Mouse (Mus musculus) heart, adult 2 months (tissue): ENCODE measurements around the gene Exoc3l4. TPM values are rescaled to one million over a fixed set of nuclear protein-coding genes. Genes with fewer than 3 reads are reported as not detected.

Experiments used
- DNase-seq, 2 experiments: peaks; one replicate each; pipeline ENCODE4 v3.0.0; 2021
- H3K27ac ChIP-seq: fragments of 200-600 bp; 2 replicates; pipeline ENCODE4 v1.8.1; 2022
- H3K27me3 ChIP-seq: fragments of 200-500 bp; 2 replicates; pipeline ENCODE4 v1.6.1; 2012; ENCODE audit warnings: mild to moderate bottlenecking, low read length, inconsistent platforms, mixed read lengths; ENCODE audit not compliant: control insufficient read depth, insufficient read depth
- H3K36me3 ChIP-seq: fragments of 200-500 bp; 2 replicates; pipeline ENCODE4 v1.6.1; 2012; ENCODE audit warnings: low read length, inconsistent platforms; ENCODE audit not compliant: control insufficient read depth, insufficient read depth
- H3K4me1 ChIP-seq: fragments of 200-500 bp; 2 replicates; pipeline ENCODE4 v1.6.1; 2011; ENCODE audit warnings: low read length; ENCODE audit not compliant: control insufficient read depth, insufficient read depth
- H3K4me3 ChIP-seq: fragments of 200-600 bp; 2 replicates; pipeline ENCODE4 v1.8.1; 2022
- H3K79me2 ChIP-seq: fragments of 200-500 bp; replicated peaks from 2 replicates; pipeline ENCODE4 v1.6.1; 2012; ENCODE audit warnings: mild to moderate bottlenecking, inconsistent platforms, low read length, moderate library complexity, mixed read lengths; ENCODE audit not compliant: control insufficient read depth, insufficient read depth
- H3K9ac ChIP-seq: fragments of 200-500 bp; 2 replicates; pipeline ENCODE4 v1.6.1; 2012; ENCODE audit warnings: low read depth, mild to moderate bottlenecking, control low read depth, inconsistent platforms, low read length, mixed read lengths
- CTCF ChIP-seq: fragments of 200-600 bp; IDR thresholded peaks from 2 replicates; pipeline ENCODE4 v1.8.1; 2022; ENCODE audit warnings: antibody characterized with exemption, mild to moderate bottlenecking, moderate library complexity
- EP300 ChIP-seq: fragments of 200-500 bp; IDR thresholded peaks from 2 replicates; pipeline ENCODE4 v1.6.1; 2011; ENCODE audit warnings: low read depth, low read length, control low read depth; ENCODE audit not compliant: insufficient read depth
- POLR2A ChIP-seq: fragments of 200-500 bp; IDR thresholded peaks from 2 replicates; pipeline ENCODE4 v1.6.1; 2011; ENCODE audit warnings: mild to moderate bottlenecking, low read depth, low read length, control low read depth; ENCODE audit not compliant: insufficient read depth
- WGBS: fragments of 180-500 bp; shearing (Covaris S2); methylation state at CpG from one replicate; pipeline ENCODE4 v1.1.7; 2018; 5-methylcytosine and 5-hydroxymethylcytosine counted together
- intact Hi-C: fragments of 180-260 bp; cut with DNase I; formaldehyde crosslinking; loops from one replicate; pipeline ENCODE4 v1.15.1; 2025
- polyA plus RNA-seq: library from polyadenylated mRNA; depleted of rRNA; stranded (reverse); fragments of >200 nt; gene quantifications from 2 replicates; pipeline ENCODE4 v1.2.3, GENCODE M21; 2012
- total RNA-seq, 2 experiments: library from RNA; stranded (reverse); gene quantifications; 2 replicates each; pipeline ENCODE4 v1.2.3; 2021

The Exoc3l4 gene
- total and polyA plus RNA-seq, 3 experiments, result 2.5 to 10.9 (median 2.7) TPM

- H3K27ac ChIP-seq, result peak overlapping the region; percentile 74
- peak overlapping the region; percentile 29 for H3K9ac ChIP-seq
- no peaks in the 10 kb centered on the region for H3K36me3 ChIP-seq
- H3K79me2 ChIP-seq, result no peaks in the 10 kb centered on the region
- DNase-seq, result peak; percentile 90 to 92
- 1% methylated on average over 21 of the region's 21 CpGs for WGBS
- TF ChIP-seq CTCF (peak; percentile 98; the same call in 1 of the 2 replicates), POLR2A (no peak), EP300 (peak; percentile 72; the same call in 1 of the 2 replicates)
- H3K4me1 ChIP-seq, result peaks cover 6% of the 10 kb centered on the region
- no peaks in the 10 kb centered on the region for H3K27me3 ChIP-seq
- H3K4me3 ChIP-seq, result peak overlapping the region; percentile 56
- intact Hi-C loops, result loop anchor here (1.0 to 5.0 kb wide), 3 partner anchors 12 to 141 kb away; partner anchors contain the start of gene Amn
These were observed 3.5 kb upstream of the Exoc3l4 start for GRCm38 (mm10) chr12:111413300-111413699.

GRCm38 (mm10) chr12:111419918-111420317 is 3.1 kb downstream of the Exoc3l4 start:
- no peaks in the 10 kb centered on the region for H3K36me3 ChIP-seq
- WGBS, result 84% methylated on average over 5 of the region's 5 CpGs
- H3K27me3 ChIP-seq, result no peaks in the 10 kb centered on the region
- H3K4me1 ChIP-seq, result peaks cover 5% of the 10 kb centered on the region
- no peak overlapping the region for H3K9ac ChIP-seq
- H3K4me3 ChIP-seq, result no peak overlapping the region
- DNase-seq, result no peak
- H3K27ac ChIP-seq, result no peak overlapping the region
- no peaks in the 10 kb centered on the region for H3K79me2 ChIP-seq
- intact Hi-C loops, result no loop called here
- no peak for TF ChIP-seq EP300
- no peak for TF ChIP-seq POLR2A
- no peak for TF ChIP-seq CTCF

GRCm38 (mm10) chr12:111420946-111421709 is 4.3 kb downstream of the Exoc3l4 start:
- no peak for DNase-seq
- WGBS, result 34% methylated on average over 7 of the region's 7 CpGs
- H3K9ac ChIP-seq, result no peak overlapping the region
- intact Hi-C loops, result no loop called here
- no peaks in the 10 kb centered on the region for H3K27me3 ChIP-seq
- no peak overlapping the region for H3K4me3 ChIP-seq
- H3K27ac ChIP-seq, result no peak overlapping the region
- TF ChIP-seq POLR2A (no peak), EP300 (no peak), CTCF (no peak)
- no peaks in the 10 kb centered on the region for H3K79me2 ChIP-seq
- H3K36me3 ChIP-seq, result no peaks in the 10 kb centered on the region
- H3K4me1 ChIP-seq, result peaks cover 5% of the 10 kb centered on the region

GRCm38 (mm10) chr12:111422852-111423251 is 6.0 kb downstream of the Exoc3l4 start:
- Histone ChIP-seq H3K27me3 (no peaks in the 10 kb centered on the region), H3K4me3 (no peak overlapping the region), H3K27ac (no peak overlapping the region)

DNA sequence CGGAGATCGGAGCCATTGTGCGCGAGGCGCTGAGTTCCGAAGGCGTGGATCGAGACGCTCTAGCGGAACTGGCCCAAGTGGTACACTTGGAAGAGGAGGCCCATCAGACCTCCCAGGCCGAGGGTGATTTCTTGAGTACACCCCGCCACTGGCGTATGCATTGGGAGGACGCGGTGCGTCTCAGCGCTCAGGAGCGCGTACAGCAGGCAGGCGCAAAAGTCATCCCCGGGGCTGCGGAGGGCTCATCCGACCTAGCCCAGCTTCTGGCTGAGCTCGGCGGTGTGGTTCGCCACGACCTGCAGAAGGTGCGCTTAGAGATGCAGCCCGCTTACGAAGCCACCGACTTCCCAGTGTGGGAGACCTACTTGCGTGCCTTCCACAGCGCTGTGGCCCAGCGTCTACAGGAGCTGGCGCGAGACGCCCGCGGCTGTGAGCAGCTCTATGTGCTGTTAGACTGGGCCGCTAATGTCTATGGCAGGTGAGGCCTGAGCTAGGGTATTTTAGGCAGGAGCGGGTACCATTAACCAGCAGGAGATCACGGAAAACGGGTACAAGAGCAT is 6.8 kb downstream of the Exoc3l4 start:
- 55% methylated on average over 43 of the region's 43 CpGs for WGBS
- no peaks in the 10 kb centered on the region for H3K36me3 ChIP-seq
- DNase-seq, result no peak
- H3K4me3 ChIP-seq, result no peak overlapping the region
- no peak overlapping the region for H3K27ac ChIP-seq
- H3K27me3 ChIP-seq, result no peaks in the 10 kb centered on the region
- intact Hi-C loops, result no loop called here
- H3K4me1 ChIP-seq, result peaks cover 3% of the 10 kb centered on the region; the same call in 1 of the 2 replicates
- H3K79me2 ChIP-seq, result no peaks in the 10 kb centered on the region
- TF ChIP-seq POLR2A (no peak), EP300 (no peak), CTCF (no peak)
- no peak overlapping the region for H3K9ac ChIP-seq

More at GRCm38 (mm10) chr12:111422852-111423251, 6.0 kb downstream of the Exoc3l4 start:
- DNase-seq, result no peak
- intact Hi-C loops, result no loop called here
- Histone ChIP-seq H3K36me3 (no peaks in the 10 kb centered on the region), H3K4me1 (peaks cover 4% of the 10 kb centered on the region), H3K9ac (no peak overlapping the region), H3K79me2 (no peaks in the 10 kb centered on the region)
- no peak for TF ChIP-seq EP300
- WGBS, result 80% methylated on average over 5 of the region's 5 CpGs

- intact Hi-C loops, result no loop called here
These were observed 7.7 kb downstream of the Exoc3l4 start for GRCm38 (mm10) chr12:111424547-111424946.

More at GRCm38 (mm10) chr12:111424547-111424946, 7.7 kb downstream of the Exoc3l4 start:
- Histone ChIP-seq H3K9ac (no peak overlapping the region), H3K36me3 (no peaks in the 10 kb centered on the region), H3K4me1 (peaks cover 3% of the 10 kb centered on the region; the same call in 1 of the 2 replicates), H3K4me3 (no peak overlapping the region), H3K79me2 (no peaks in the 10 kb centered on the region), H3K27ac (no peak overlapping the region), H3K27me3 (no peaks in the 10 kb centered on the region)
- DNase-seq, result no peak
- 64% methylated on average over 9 of the region's 9 CpGs for WGBS
- no peak for TF ChIP-seq CTCF
- TF ChIP-seq POLR2A, result no peak
- TF ChIP-seq EP300, result no peak
